ENCODE assay signal across 8 mouse cellular contexts in genomic region chr2:30952457-30952823, GRCm38 (mm10). TPM values are rescaled to one million over a fixed set of nuclear protein-coding genes. Genes with fewer than 3 reads are reported as not detected.
DNase-seq lines count a peak whose midpoint lies in the region; ATAC-seq and TF ChIP-seq lines count a peak whose summit lies in the region.

No protein-coding gene starts in this region.

- peaks cover 28% of the 10 kb centered on the region; the same call in 1 of the 2 replicates for H3K79me2 ChIP-seq in liver, adult 2 months (ENCODE audit: control insufficient read depth, insufficient read depth, low read length)

- peak; percentile 9; the same call in 1 of the 2 replicates for ATAC-seq in erythroblast, adult 5-6 weeks (replicated peaks; ENCODE audit: low FRiP score, poor library complexity, severe bottlenecking)
- ATAC-seq in neural tube, embryonic 14.5 days (ENCODE audit: low read depth) = peak; percentile 28; the same call in 1 of the 2 replicates

- TF ChIP-seq POLR2A in liver, adult 2 months (IDR thresholded peaks at IDR 0.05; ENCODE audit: extremely low read depth, insufficient read depth, low read length) = no peak

- H3K4me1 ChIP-seq in liver, adult 2 months (ENCODE audit: control insufficient read depth, insufficient read depth, low read length) = peaks cover 28% of the 10 kb centered on the region
- H3K4me1 ChIP-seq in limb, embryonic 10.5 days = peaks cover 31% of the 10 kb centered on the region
- H3K4me1 ChIP-seq in neural tube, embryonic 14.5 days (ENCODE audit: control insufficient read depth, insufficient read depth, low read length) = peaks cover 19% of the 10 kb centered on the region

- H3K36me3 ChIP-seq in liver, adult 2 months (ENCODE audit: control insufficient read depth, insufficient read depth, low read length) = peaks cover 17% of the 10 kb centered on the region
- H3K36me3 ChIP-seq in limb, embryonic 10.5 days = peaks cover 35% of the 10 kb centered on the region
- peaks cover 14% of the 10 kb centered on the region for H3K36me3 ChIP-seq in neural tube, embryonic 14.5 days (ENCODE audit: control insufficient read depth, insufficient read depth, low read length)

- DNase-seq in liver, adult 2 months (ENCODE audit: extremely low read depth, low read depth, low spot score) = no peak
- no peak for DNase-seq in liver
- DNase-seq in limb, embryonic 10.5 days (ENCODE audit: low spot score) = no peak
- no peak for DNase-seq in adrenal gland, postnatal 4 days (ENCODE audit: low spot score in 2 of 2)
- DNase-seq in cerebellum, adult 8-10 months = no peak
- DNase-seq in embryo, embryonic 11 days = no peak

- peak overlapping the region; percentile 87 for H3K4me2 ChIP-seq in neural tube, embryonic 14.5 days (ENCODE audit: low read depth, low read length)

- peak overlapping the region; percentile 99; the same call in 1 of the 2 replicates for H3K4me3 ChIP-seq in liver, adult 2 months (ENCODE audit: insufficient read depth, low read depth, low read length)
- peak overlapping the region; percentile 93 for H3K4me3 ChIP-seq in limb, embryonic 10.5 days
- H3K4me3 ChIP-seq in neural tube, embryonic 14.5 days (ENCODE audit: low read depth, low read length) = peak overlapping the region; percentile 78

- TF ChIP-seq CTCF in liver, adult 2 months (IDR thresholded peaks at IDR 0.05; ENCODE audit: low read depth, low read length) = no peak

- peak overlapping the region; percentile 43 for H3K27ac ChIP-seq in liver, adult 2 months (replicated peaks; ENCODE audit: insufficient read depth, low read depth, low read length)
- H3K27ac ChIP-seq in limb, embryonic 10.5 days = peak overlapping the region; percentile 94
- peak overlapping the region; percentile 76 for H3K27ac ChIP-seq in neural tube, embryonic 14.5 days (ENCODE audit: low read depth, low read length)

- no peak overlapping the region for H3K9ac ChIP-seq in liver, adult 2 months (ENCODE audit: low read depth, low read length)
- H3K9ac ChIP-seq in neural tube, embryonic 14.5 days (replicated peaks; ENCODE audit: low read depth, low read length) = peak overlapping the region; percentile 77

- no peaks in the 10 kb centered on the region for H3K9me3 ChIP-seq in limb, embryonic 10.5 days (replicated peaks)
- no peaks in the 10 kb centered on the region for H3K9me3 ChIP-seq in neural tube, embryonic 14.5 days (ENCODE audit: control insufficient read depth, low read length)

- no peaks in the 10 kb centered on the region for H3K27me3 ChIP-seq in liver, adult 2 months (ENCODE audit: control insufficient read depth, insufficient read depth, low read length)
- H3K27me3 ChIP-seq in limb, embryonic 10.5 days (ENCODE audit: low read depth, poor library complexity, severe bottlenecking) = no peaks in the 10 kb centered on the region
- H3K27me3 ChIP-seq in neural tube, embryonic 14.5 days (ENCODE audit: control insufficient read depth, insufficient read depth, low read length) = no peaks in the 10 kb centered on the region

- 29% methylated on average over 5 of the region's 5 CpGs for WGBS in liver, adult 2 months
- 26% methylated on average over 5 of the region's 5 CpGs for WGBS in limb, embryonic 10.5 days
- whole genome bisulfite sequencing in neural tube, embryonic 14.5 days = 35% methylated on average over 5 of the region's 5 CpGs

RNA-seq across cellular contexts. Expression of gene Tor1b, which starts 0.3 kb away (rescaled TPM):
- 29.1 and 30.9 TPM in 2 replicates for total RNA-seq in liver, adult 2 months (2014; rRNA removed)
- 14.4 and 17.1 TPM in 2 replicates for polyA plus RNA-seq in liver, adult 2 months (2012; rRNA removed)
- total RNA-seq in erythroblast, adult 5-6 weeks (2015; ENCODE audit: low replicate concordance) = 6.5 and 7.1 TPM in 2 replicates
- total RNA-seq in erythroblast, adult 5-6 weeks (2017; ENCODE audit: low replicate concordance) = 10.8 and 12.7 TPM in 2 replicates
- 26.7 and 27.6 TPM in 2 replicates for polyA plus RNA-seq in limb, embryonic 10.5 days (2016; fragmentation: Nextera tagmentation; extraction: Ambion mirVana)
- polyA plus RNA-seq in neural tube, embryonic 14.5 days (2014; fragmentation: Nextera tagmentation; extraction: Ambion mirVana) = 16.3 and 17.5 TPM in 2 replicates
- 10 to 100 TPM; 51.4 to 54.9 TPM for total RNA-seq in adrenal gland, postnatal 4 days (2021)

RNA-seq across cellular contexts. Expression of gene Tor1a, which starts 15.3 kb away (rescaled TPM):
- 62.2 and 76.6 TPM in 2 replicates for total RNA-seq in liver, adult 2 months (2014; rRNA removed)
- polyA plus RNA-seq in liver, adult 2 months (2012; rRNA removed) = 54.2 and 57.9 TPM in 2 replicates
- total RNA-seq in erythroblast, adult 5-6 weeks (2015; ENCODE audit: low replicate concordance) = 13.6 and 14.4 TPM in 2 replicates
- total RNA-seq in erythroblast, adult 5-6 weeks (2017; ENCODE audit: low replicate concordance) = 15.8 and 45.9 TPM in 2 replicates
- 76.7 and 77.7 TPM in 2 replicates for polyA plus RNA-seq in limb, embryonic 10.5 days (2016; fragmentation: Nextera tagmentation; extraction: Ambion mirVana)
- 81.5 and 93.1 TPM in 2 replicates for polyA plus RNA-seq in neural tube, embryonic 14.5 days (2014; fragmentation: Nextera tagmentation; extraction: Ambion mirVana)
- 10 to 100 TPM; 45.1 to 47.1 TPM for total RNA-seq in adrenal gland, postnatal 4 days (2021)

RNA-seq across cellular contexts. Expression of gene Ptges, which starts 22.8 kb away (rescaled TPM):
- total RNA-seq in liver, adult 2 months (2014; rRNA removed) = 0.07 and 0.09 TPM in 2 replicates
- 0.17 and 0.60 TPM in 2 replicates for polyA plus RNA-seq in liver, adult 2 months (2012; rRNA removed)
- 0.38 and 2.1 TPM in 2 replicates for total RNA-seq in erythroblast, adult 5-6 weeks (2015; ENCODE audit: low replicate concordance)
- 0.42 and 2.3 TPM in 2 replicates for total RNA-seq in erythroblast, adult 5-6 weeks (2017; ENCODE audit: low replicate concordance)
- polyA plus RNA-seq in limb, embryonic 10.5 days (2016; fragmentation: Nextera tagmentation; extraction: Ambion mirVana) = 10.1 and 11.8 TPM in 2 replicates
- polyA plus RNA-seq in neural tube, embryonic 14.5 days (2014; fragmentation: Nextera tagmentation; extraction: Ambion mirVana) = 1.6 and 1.8 TPM in 2 replicates
- 10 to 100 TPM; 14.6 to 16.9 TPM for total RNA-seq in adrenal gland, postnatal 4 days (2021)

RNA-seq across cellular contexts. Expression of gene BC005624, which starts 29.6 kb away (rescaled TPM):
- 13.5 and 16.6 TPM in 2 replicates for total RNA-seq in liver, adult 2 months (2014; rRNA removed)
- polyA plus RNA-seq in liver, adult 2 months (2012; rRNA removed) = 11.7 and 12.0 TPM in 2 replicates
- 13.6 and 14.2 TPM in 2 replicates for total RNA-seq in erythroblast, adult 5-6 weeks (2015; ENCODE audit: low replicate concordance)
- 14.8 and 30.1 TPM in 2 replicates for total RNA-seq in erythroblast, adult 5-6 weeks (2017; ENCODE audit: low replicate concordance)
- 47.1 and 50.5 TPM in 2 replicates for polyA plus RNA-seq in limb, embryonic 10.5 days (2016; fragmentation: Nextera tagmentation; extraction: Ambion mirVana)
- polyA plus RNA-seq in neural tube, embryonic 14.5 days (2014; fragmentation: Nextera tagmentation; extraction: Ambion mirVana) = 75.7 and 81.5 TPM in 2 replicates
- 10 to 100 TPM; 37.3 to 42.8 TPM for total RNA-seq in adrenal gland, postnatal 4 days (2021)

RNA-seq across cellular contexts. Expression of gene Usp20, which starts 29.6 kb away (rescaled TPM):
- 3.0 and 3.3 TPM in 2 replicates for total RNA-seq in liver, adult 2 months (2014; rRNA removed)
- 5.7 and 6.0 TPM in 2 replicates for polyA plus RNA-seq in liver, adult 2 months (2012; rRNA removed)
- 0.19 and 0.42 TPM in 2 replicates for total RNA-seq in erythroblast, adult 5-6 weeks (2015; ENCODE audit: low replicate concordance)
- 0.60 and 0.84 TPM in 2 replicates for total RNA-seq in erythroblast, adult 5-6 weeks (2017; ENCODE audit: low replicate concordance)
- 10.9 and 18.1 TPM in 2 replicates for polyA plus RNA-seq in limb, embryonic 10.5 days (2016; fragmentation: Nextera tagmentation; extraction: Ambion mirVana)
- 32.6 and 41.5 TPM in 2 replicates for polyA plus RNA-seq in neural tube, embryonic 14.5 days (2014; fragmentation: Nextera tagmentation; extraction: Ambion mirVana)
- total RNA-seq in adrenal gland, postnatal 4 days (2021) = 10 to 100 TPM; 30.7 to 31.5 TPM

Comparison
In these comparisons a context has a peak if more than half of its experiments do, and no peak if none do; other contexts are left out.
1. H3K27ac ChIP-seq: peak in every context shown above with its lines; median percentile 94 in limb, embryonic 10.5 days; 76 in neural tube, embryonic 14.5 days; 43 in liver, adult 2 months.
2. RNA of gene Ptges, which starts 22.8 kb away (total RNA-seq): 14.6 to 16.9 TPM in adrenal gland, postnatal 4 days; 0.38 to 2.3 TPM in erythroblast, adult 5-6 weeks and 0.07 to 0.09 TPM in liver, adult 2 months; every median in the first group is over 4 times any median in the second.
3. Peak in every context shown above with its lines, with median percentiles within 50 percentile points of each other: H3K4me3 ChIP-seq.